Mouse (Mus musculus) MEL (cell line): ENCODE data around the gene Nrsn2.

ENCODE experiments used
- CTCF ChIP-seq, 3 experiments: IDR thresholded peaks in 2 of 3; conservative IDR thresholded peaks in 1 of 3; 2 replicates each; pipeline ENCODE4 v1.5.1; 2011 to 2012; ENCODE audit warnings: low read length in 3 of 3, low read depth in 2 of 3, mild to moderate bottlenecking in 2 of 3, improper control_type of control experiment in 1 of 3, inconsistent platforms in 1 of 3, mixed read lengths in 1 of 3, moderate library complexity in 1 of 3; ENCODE audit not compliant: control insufficient read depth in 1 of 3, insufficient read depth in 1 of 3, poor library complexity in 1 of 3, severe bottlenecking in 1 of 3
- EP300 ChIP-seq, 2 experiments: IDR thresholded peaks; 2 replicates each; pipeline ENCODE4 v1.6.1; 2011; ENCODE audit warnings: improper control_type of control experiment in 2 of 2, low read length in 2 of 2, low read depth in 1 of 2, mild to moderate bottlenecking in 1 of 2
- KAT2A ChIP-seq: conservative IDR thresholded peaks from 2 replicates; pipeline ENCODE4 v1.6.1; 2012; ENCODE audit warnings: low read depth, low read length, improper control_type of control experiment, inconsistent platforms
- POLR2A ChIP-seq, 2 experiments: IDR thresholded peaks; 2 replicates each; pipeline ENCODE4 v1.6.1; 2011 to 2012; ENCODE audit warnings: low read length in 2 of 2, mild to moderate bottlenecking in 2 of 2, control low read depth in 1 of 2, improper control_type of control experiment in 1 of 2, low read depth in 1 of 2, moderate library complexity in 1 of 2; ENCODE audit not compliant: control insufficient read depth in 1 of 2, insufficient read depth in 1 of 2, poor library complexity in 1 of 2
- POLR2AphosphoS2 ChIP-seq: IDR thresholded peaks from 2 replicates; pipeline ENCODE4 v1.6.1; 2011; ENCODE audit warnings: low read length, improper control_type of control experiment
- TAL1 ChIP-seq: IDR thresholded peaks from 2 replicates; pipeline ENCODE4 v1.6.1; 2012; ENCODE audit warnings: mild to moderate bottlenecking, inconsistent platforms, low read length, moderate library complexity, mixed read lengths

DNA sequence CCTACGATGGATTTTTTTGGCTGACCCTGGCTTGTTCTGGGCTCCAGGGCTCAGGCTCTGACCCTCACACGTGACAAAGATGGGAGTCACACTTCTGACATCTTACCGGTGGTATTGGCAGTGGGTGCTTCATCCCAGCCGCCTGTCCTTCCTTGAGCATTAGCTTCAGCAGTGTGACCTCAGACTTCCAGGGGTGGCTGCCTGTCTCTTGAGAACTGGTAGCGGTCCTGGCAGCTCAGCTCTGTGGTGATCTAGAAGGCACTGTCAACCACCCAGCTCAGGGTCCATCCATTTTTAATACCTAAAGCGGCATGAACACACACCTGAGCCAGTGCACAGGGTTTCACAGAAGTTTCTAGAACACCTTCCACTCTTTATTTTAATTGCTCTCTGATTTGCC lies 33.3 kb upstream of the Nrsn2 start:
- TF ChIP-seq POLR2A (IDR thresholded peaks at IDR 0.05; ENCODE audit: control insufficient read depth in 1 of 2, insufficient read depth in 1 of 2, low read depth in 1 of 2, low read length in 2 of 2, poor library complexity in 1 of 2) (no peak), POLR2AphosphoS2 (no peak), TAL1 (no peak), KAT2A (no peak), EP300 (IDR thresholded peaks at IDR 0.05; ENCODE audit: low read depth in 1 of 2, low read length in 2 of 2) (no peak), CTCF (IDR thresholded peaks at IDR 0.05 in 2 of 3, conservative IDR thresholded peaks at IDR 0.05 in 1 of 3; ENCODE audit: control insufficient read depth in 1 of 3, insufficient read depth in 1 of 3, low read depth in 2 of 3, low read length in 3 of 3, poor library complexity in 1 of 3, severe bottlenecking in 1 of 3) (no peak)
